Comparison of ENCODE assay signal across 15 mouse cellular contexts in the genomic region with DNA sequence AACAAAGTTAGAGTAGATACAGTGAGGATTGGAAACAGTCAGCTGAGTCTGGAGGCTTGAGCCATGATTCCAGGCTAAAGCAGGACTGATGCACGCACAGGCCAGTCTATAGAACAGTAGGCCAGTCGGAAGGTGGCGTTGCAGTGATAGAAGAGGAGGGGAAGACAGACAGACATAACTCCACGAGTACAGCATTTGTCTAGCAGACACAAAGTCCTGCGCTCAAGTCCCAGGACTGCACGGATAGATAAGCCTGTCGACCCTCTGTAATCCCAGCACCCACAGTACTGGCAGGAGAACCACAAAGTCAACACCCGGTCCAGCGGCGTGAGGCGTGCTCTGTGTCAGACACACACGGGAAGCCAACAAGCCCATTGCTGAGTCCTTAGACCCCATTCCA. TPM values are rescaled to one million over a fixed set of nuclear protein-coding genes. Genes with fewer than 3 reads are reported as not detected.
A peak's percentile ranks its signal among the peaks of the same experiment; 100 is the strongest.
DNase-seq lines count a peak whose midpoint lies in the region; ATAC-seq lines count a peak whose summit lies in the region.
"Had no signal": no experiment of that assay in that cellular context is flagged by ENCODE, and none has a peak within 500 bp of the region (broad histone marks: within the 10 kb centered on the region; RNA-seq: fewer than 3 reads in every experiment).

No protein-coding gene starts in this region.

- peaks cover 24% of the 10 kb centered on the region for H3K4me1 ChIP-seq in heart, embryonic 15.5 days (replicated peaks)
- H3K4me1 ChIP-seq in lung, embryonic 15.5 days: peaks cover 21% of the 10 kb centered on the region
- peaks cover 17% of the 10 kb centered on the region for H3K4me1 ChIP-seq in embryonic facial prominence, embryonic 11.5 days (ENCODE audit: control insufficient read depth, insufficient read depth, low read length)
- H3K4me1 ChIP-seq in liver, embryonic 13.5 days (replicated peaks): peaks cover 29% of the 10 kb centered on the region

- peak overlapping the region; percentile 53 for H3K4me2 ChIP-seq in heart, embryonic 15.5 days
- H3K4me2 ChIP-seq in lung, embryonic 15.5 days: peak overlapping the region; percentile 25; the same call in 1 of the 2 replicates
- H3K4me2 ChIP-seq in embryonic facial prominence, embryonic 11.5 days (ENCODE audit: low read depth, low read length): no peak overlapping the region
- peak overlapping the region; percentile 29 for H3K4me2 ChIP-seq in liver, embryonic 13.5 days

- 0 out of 2 replicates have a peak, but pooled peaks have one; percentile 42 for ATAC-seq in heart, embryonic 15.5 days (replicated peaks; ENCODE audit: insufficient number of reproducible peaks, insufficient read depth, low FRiP score, low read depth)
- no peak for ATAC-seq in lung, embryonic 15.5 days (ENCODE audit: borderline replicate concordance, extremely low read depth, low FRiP score, low TSS enrichment)
- ATAC-seq in embryonic facial prominence, embryonic 11.5 days (replicated peaks; ENCODE audit: insufficient number of reproducible peaks, low FRiP score, low TSS enrichment, low read depth): no peak
- peak; percentile 68 for ATAC-seq in liver, embryonic 13.5 days (ENCODE audit: low read depth)

- peak overlapping the region; percentile 73 for H3K27ac ChIP-seq in heart, embryonic 15.5 days
- peak overlapping the region; percentile 71 for H3K27ac ChIP-seq in lung, embryonic 15.5 days
- peak overlapping the region; percentile 14 for H3K27ac ChIP-seq in embryonic facial prominence, embryonic 11.5 days (replicated peaks; ENCODE audit: low read depth, low read length)
- H3K27ac ChIP-seq in liver, embryonic 13.5 days: peak overlapping the region; percentile 47

- H3K9ac ChIP-seq in heart, embryonic 15.5 days: no peak overlapping the region
- no peak overlapping the region for H3K9ac ChIP-seq in lung, embryonic 15.5 days
- H3K9ac ChIP-seq in embryonic facial prominence, embryonic 11.5 days (replicated peaks; ENCODE audit: low read length): no peak overlapping the region
- H3K9ac ChIP-seq in liver, embryonic 13.5 days: peak overlapping the region; percentile 17; the same call in 1 of the 2 replicates

- DNase-seq in heart, postnatal 4 days: no peak
- no peak for DNase-seq in lung, postnatal 4 days
- no peak for DNase-seq in embryonic facial prominence, embryonic 11.5 days (ENCODE audit: low spot score)
- peak; percentile 34 for DNase-seq in liver, embryonic 13.5 days
- no peak for DNase-seq in cerebellum, adult 11-12 months
- no peak for DNase-seq in thymus, postnatal 4 days
- DNase-seq: cerebellum, postnatal 36 days; gastrocnemius, postnatal 36 days; right cerebral cortex, postnatal 25 days had no signal

- H3K9me3 ChIP-seq in heart, embryonic 15.5 days (replicated peaks): no peaks in the 10 kb centered on the region
- H3K9me3 ChIP-seq in lung, embryonic 15.5 days: no peaks in the 10 kb centered on the region
- no peaks in the 10 kb centered on the region for H3K9me3 ChIP-seq in embryonic facial prominence, embryonic 11.5 days (replicated peaks; ENCODE audit: control insufficient read depth, low read length)
- no peaks in the 10 kb centered on the region for H3K9me3 ChIP-seq in liver, embryonic 13.5 days (replicated peaks)

- H3K36me3 ChIP-seq in heart, embryonic 15.5 days: peaks cover 21% of the 10 kb centered on the region
- H3K36me3 ChIP-seq in lung, embryonic 15.5 days: peaks cover 25% of the 10 kb centered on the region
- peaks cover 4% of the 10 kb centered on the region for H3K36me3 ChIP-seq in embryonic facial prominence, embryonic 11.5 days (replicated peaks; ENCODE audit: control insufficient read depth, insufficient read depth, low read depth, low read length)
- H3K36me3 ChIP-seq in liver, embryonic 13.5 days: peaks cover 29% of the 10 kb centered on the region

- no peaks in the 10 kb centered on the region for H3K27me3 ChIP-seq in heart, embryonic 15.5 days
- no peaks in the 10 kb centered on the region for H3K27me3 ChIP-seq in lung, embryonic 15.5 days
- H3K27me3 ChIP-seq in embryonic facial prominence, embryonic 11.5 days (ENCODE audit: control insufficient read depth, insufficient read depth, low read length): no peaks in the 10 kb centered on the region
- H3K27me3 ChIP-seq in liver, embryonic 13.5 days: no peaks in the 10 kb centered on the region

- H3K4me3 ChIP-seq in heart, embryonic 15.5 days: peak overlapping the region; percentile 34
- H3K4me3 ChIP-seq in lung, embryonic 15.5 days: peak overlapping the region; percentile 3; the same call in 1 of the 2 replicates
- H3K4me3 ChIP-seq in embryonic facial prominence, embryonic 11.5 days (ENCODE audit: low read depth, low read length): no peak overlapping the region
- H3K4me3 ChIP-seq in liver, embryonic 13.5 days (replicated peaks): no peak overlapping the region

- 47% methylated on average over 12 of the region's 12 CpGs for WGBS in heart, embryonic 15.5 days
- WGBS in lung, embryonic 15.5 days: 52% methylated on average over 12 of the region's 12 CpGs
- whole genome bisulfite sequencing in embryonic facial prominence, embryonic 11.5 days: 78% methylated on average over 12 of the region's 12 CpGs
- 14% methylated on average over 12 of the region's 12 CpGs for WGBS in liver, embryonic 13.5 days (ENCODE audit: insufficient replicate concordance)

RNA-seq across cellular contexts. Expression of a gene that starts 23.9 kb away (rescaled TPM):
- polyA plus RNA-seq in heart, embryonic 15.5 days (2015; fragmentation: Nextera tagmentation; extraction: Ambion mirVana): 20.6 and 25.7 TPM in 2 replicates
- 10 to 100 TPM in 1 of 2 experiments, 1 to 10 TPM in 1; 6.3 to 10.6 TPM for total RNA-seq in heart, postnatal 4 days (2021)
- 36.0 and 36.6 TPM in 2 replicates for polyA plus RNA-seq in lung, embryonic 15.5 days (2015; fragmentation: Nextera tagmentation; extraction: Ambion mirVana)
- 78.7 and 85.5 TPM in 2 replicates for polyA plus RNA-seq in embryonic facial prominence, embryonic 11.5 days (2014; fragmentation: Nextera tagmentation; extraction: Ambion mirVana)
- polyA plus RNA-seq in liver, embryonic 13.5 days (2015; fragmentation: Nextera tagmentation; extraction: Ambion mirVana): 20.8 and 23.9 TPM in 2 replicates
- total RNA-seq: gastrocnemius, postnatal 36 days had no signal

RNA-seq across cellular contexts. Expression of a gene that starts 42.5 kb away (rescaled TPM):
- polyA plus RNA-seq in heart, embryonic 15.5 days (2015; fragmentation: Nextera tagmentation; extraction: Ambion mirVana): not detected in 2 replicates
- not detected for total RNA-seq in heart, postnatal 4 days (2021)
- not detected in 2 replicates for polyA plus RNA-seq in lung, embryonic 15.5 days (2015; fragmentation: Nextera tagmentation; extraction: Ambion mirVana)
- 0.50 TPM in 1 of 2 replicates, not detected in the other for polyA plus RNA-seq in embryonic facial prominence, embryonic 11.5 days (2014; fragmentation: Nextera tagmentation; extraction: Ambion mirVana)
- polyA plus RNA-seq in liver, embryonic 13.5 days (2015; fragmentation: Nextera tagmentation; extraction: Ambion mirVana): not detected in 2 replicates
- total RNA-seq: CH12.LX; gastrocnemius, postnatal 36 days; left cerebral cortex, adult 8-10 months; megakaryocyte-erythroid progenitor cell, adult 5-6 weeks had no signal
- polyA plus RNA-seq: neural tube, embryonic 14.5 days had no signal

RNA-seq across cellular contexts. Expression of a gene that starts 52.9 kb away (rescaled TPM):
- 65.5 and 74.2 TPM in 2 replicates for polyA plus RNA-seq in heart, embryonic 15.5 days (2015; fragmentation: Nextera tagmentation; extraction: Ambion mirVana)
- total RNA-seq in heart, postnatal 4 days (2021): 10 to 100 TPM; 60.9 to 62.7 TPM
- 91.4 and 94.6 TPM in 2 replicates for polyA plus RNA-seq in lung, embryonic 15.5 days (2015; fragmentation: Nextera tagmentation; extraction: Ambion mirVana)
- 37.3 and 37.7 TPM in 2 replicates for polyA plus RNA-seq in embryonic facial prominence, embryonic 11.5 days (2014; fragmentation: Nextera tagmentation; extraction: Ambion mirVana)
- polyA plus RNA-seq in liver, embryonic 13.5 days (2015; fragmentation: Nextera tagmentation; extraction: Ambion mirVana): 87.0 and 88.9 TPM in 2 replicates

Comparison
In these comparisons a context has a peak if more than half of its experiments do, and no peak if none do; other contexts are left out.
1. ATAC-seq: peak in heart, embryonic 15.5 days (single experiment) and liver, embryonic 13.5 days (single experiment); none in lung, embryonic 15.5 days (single experiment) and embryonic facial prominence, embryonic 11.5 days (single experiment).
2. H3K27ac ChIP-seq: peak in every context shown above with its lines; median percentile 73 in heart, embryonic 15.5 days; 71 in lung, embryonic 15.5 days; 47 in liver, embryonic 13.5 days; 14 in embryonic facial prominence, embryonic 11.5 days.
3. H3K4me3 ChIP-seq: peak in heart, embryonic 15.5 days (single experiment) and lung, embryonic 15.5 days (single experiment); none in embryonic facial prominence, embryonic 11.5 days (single experiment) and liver, embryonic 13.5 days (single experiment).